In genomic region chr17:65536156-65536555, GRCm38 (mm10) we compare ENCODE assay signal across 7 mouse cellular contexts. TPM values are rescaled to one million over a fixed set of nuclear protein-coding genes. Genes with fewer than 3 reads are reported as not detected.
A peak's percentile ranks its signal among the peaks of the same experiment; 100 is the strongest.
DNase-seq lines count a peak whose midpoint lies in the region; ATAC-seq and TF ChIP-seq lines count a peak whose summit lies in the region.

No protein-coding gene starts in this region.

- no peak for TF ChIP-seq POLR2A in small intestine, adult 2 months (IDR thresholded peaks at IDR 0.05; ENCODE audit: low read depth, low read length)

- WGBS in neural tube, embryonic 15.5 days = 28% methylated on average over 3 of the region's 3 CpGs
- WGBS in liver, postnatal 0 days (ENCODE audit: insufficient replicate concordance) = 26% methylated on average over 3 of the region's 3 CpGs
- WGBS in small intestine, adult 2 months = 17% methylated on average over 3 of the region's 3 CpGs

- no peak overlapping the region for H3K27ac ChIP-seq in neural tube, embryonic 15.5 days (replicated peaks)
- H3K27ac ChIP-seq in liver, postnatal 0 days (ENCODE audit: low read depth) = no peak overlapping the region
- no peak overlapping the region for H3K27ac ChIP-seq in small intestine, adult 2 months (ENCODE audit: insufficient read depth, low read depth, low read length)

- peak; percentile 57 for DNase-seq in neural tube, embryonic 10.5 days (ENCODE audit: extremely low spot score, low spot score)
- peak; percentile 76 for DNase-seq in R1 (ENCODE audit: low read depth, low spot score)
- DNase-seq in cerebellum, adult 18-20 months = peak; percentile 50 to 51
- peak; percentile 29 for DNase-seq in liver, postnatal 0 days

- no peak for ATAC-seq in neural tube, embryonic 15.5 days (ENCODE audit: low FRiP score)
- ATAC-seq in granulocyte monocyte progenitor cell, adult 5-6 weeks (replicated peaks; ENCODE audit: poor library complexity, severe bottlenecking) = peak; percentile 75
- ATAC-seq in liver, postnatal 0 days = no peak

- TF ChIP-seq EP300 in liver, postnatal 0 days (IDR thresholded peaks at IDR 0.05; ENCODE audit: low read depth) = no peak

- peak; percentile 87 for TF ChIP-seq CTCF in liver, postnatal 0 days (IDR thresholded peaks at IDR 0.05; ENCODE audit: low read depth)
- TF ChIP-seq CTCF in small intestine, adult 2 months (IDR thresholded peaks at IDR 0.05; ENCODE audit: extremely low read depth, insufficient read length, insufficient replicate concordance, low read depth, low read length) = peak; percentile 49; the same call in 1 of the 2 replicates

- H3K9me3 ChIP-seq in neural tube, embryonic 15.5 days (replicated peaks) = no peaks in the 10 kb centered on the region
- no peaks in the 10 kb centered on the region for H3K9me3 ChIP-seq in liver, postnatal 0 days (ENCODE audit: low read length)

- peaks cover 5% of the 10 kb centered on the region for H3K4me1 ChIP-seq in neural tube, embryonic 15.5 days
- H3K4me1 ChIP-seq in liver, postnatal 0 days (ENCODE audit: insufficient read depth) = no peaks in the 10 kb centered on the region
- H3K4me1 ChIP-seq in small intestine, adult 2 months (ENCODE audit: control insufficient read depth, insufficient read depth, insufficient read length, low read length) = no peaks in the 10 kb centered on the region

- H3K36me3 ChIP-seq in neural tube, embryonic 15.5 days = no peaks in the 10 kb centered on the region
- H3K36me3 ChIP-seq in liver, postnatal 0 days (replicated peaks; ENCODE audit: insufficient read depth, low read length) = no peaks in the 10 kb centered on the region
- no peaks in the 10 kb centered on the region for H3K36me3 ChIP-seq in small intestine, adult 2 months (ENCODE audit: control insufficient read depth, insufficient read depth, low read length)

- no peak overlapping the region for H3K4me2 ChIP-seq in neural tube, embryonic 15.5 days
- no peak overlapping the region for H3K4me2 ChIP-seq in liver, postnatal 0 days (ENCODE audit: low read depth, low read length)

- H3K4me3 ChIP-seq in neural tube, embryonic 15.5 days (replicated peaks) = no peak overlapping the region
- no peak overlapping the region for H3K4me3 ChIP-seq in liver, postnatal 0 days (ENCODE audit: low read depth, low read length)
- no peak overlapping the region for H3K4me3 ChIP-seq in small intestine, adult 2 months (ENCODE audit: low read depth, low read length)

- no peaks in the 10 kb centered on the region for H3K27me3 ChIP-seq in neural tube, embryonic 15.5 days (replicated peaks)
- no peaks in the 10 kb centered on the region; the same call in 1 of the 2 replicates for H3K27me3 ChIP-seq in liver, postnatal 0 days (ENCODE audit: insufficient read depth, low read length)
- no peaks in the 10 kb centered on the region for H3K27me3 ChIP-seq in small intestine, adult 2 months (ENCODE audit: control insufficient read depth, insufficient read depth, low read length)

- H3K9ac ChIP-seq in neural tube, embryonic 15.5 days (replicated peaks) = no peak overlapping the region
- H3K9ac ChIP-seq in liver, postnatal 0 days (replicated peaks) = no peak overlapping the region

RNA-seq across cellular contexts. Expression of gene Tmem232, which starts 4.4 kb away (rescaled TPM):
- 1.2 and 1.4 TPM in 2 replicates for polyA plus RNA-seq in neural tube, embryonic 15.5 days (2015; fragmentation: Nextera tagmentation; extraction: Ambion mirVana)
- total RNA-seq in granulocyte monocyte progenitor cell, adult 5-6 weeks (2014; fragmentation: Nextera tagmentation) = not detected in 2 replicates
- total RNA-seq in granulocyte monocyte progenitor cell, adult 5-6 weeks (2017) = not detected in 2 replicates
- not detected in 2 replicates for polyA plus RNA-seq in liver, postnatal 0 days (2015; fragmentation: Nextera tagmentation; extraction: Ambion mirVana)
- not detected in 2 replicates for polyA plus RNA-seq in small intestine, adult 2 months (2012; rRNA removed)
